Mouse (Mus musculus): ENCODE results near the gene Nkain4. TPM values are rescaled to one million over a fixed set of nuclear protein-coding genes. Genes with fewer than 3 reads are reported as not detected.

Gene Nkain4
- total and polyA plus RNA-seq, 3 experiments, result 7.0 to 18.0 (median 7.3) TPM

GRCm38 (mm10) chr2:180960187-180960586 is 5.7 kb upstream of the Nkain4 start:
- 70% methylated on average over 3 of the region's 3 CpGs for WGBS
- DNase-seq, result no peak
- Histone ChIP-seq H3K79me2 (replicated peaks; ENCODE audit: control insufficient read depth, insufficient read depth, low read length) (no peaks in the 10 kb centered on the region), H3K27ac (no peak overlapping the region), H3K36me3 (ENCODE audit: control insufficient read depth, insufficient read depth, low read length) (no peaks in the 10 kb centered on the region), H3K4me1 (ENCODE audit: control insufficient read depth, insufficient read depth, low read length) (peaks cover 1% of the 10 kb centered on the region; the same call in 1 of the 2 replicates), H3K27me3 (ENCODE audit: control insufficient read depth, insufficient read depth, low read length) (0 out of 2 replicates have a peak, but pooled peaks cover 2% of the 10 kb centered on the region), H3K4me3 (no peak overlapping the region), H3K9ac (ENCODE audit: low read depth, low read length) (no peak overlapping the region)
- intact Hi-C loops (cut with DNase I), result no loop called here
- TF ChIP-seq POLR2A (IDR thresholded peaks at IDR 0.05; ENCODE audit: insufficient read depth, low read depth, low read length), result no peak
- no peak for TF ChIP-seq CTCF (IDR thresholded peaks at IDR 0.05)
- TF ChIP-seq EP300 (IDR thresholded peaks at IDR 0.05; ENCODE audit: insufficient read depth, low read depth, low read length), result no peak

GRCm38 (mm10) chr2:180959605-180960004 is 5.1 kb upstream of the Nkain4 start:
- no peak for DNase-seq
- 70% methylated on average over 7 of the region's 7 CpGs for WGBS
- Histone ChIP-seq H3K79me2 (replicated peaks; ENCODE audit: control insufficient read depth, insufficient read depth, low read length) (no peaks in the 10 kb centered on the region), H3K27me3 (ENCODE audit: control insufficient read depth, insufficient read depth, low read length) (0 out of 2 replicates have a peak, but pooled peaks cover 2% of the 10 kb centered on the region), H3K4me1 (ENCODE audit: control insufficient read depth, insufficient read depth, low read length) (peaks cover 1% of the 10 kb centered on the region; the same call in 1 of the 2 replicates), H3K9ac (ENCODE audit: low read depth, low read length) (no peak overlapping the region), H3K36me3 (ENCODE audit: control insufficient read depth, insufficient read depth, low read length) (no peaks in the 10 kb centered on the region), H3K4me3 (no peak overlapping the region), H3K27ac (no peak overlapping the region)
- TF ChIP-seq POLR2A (IDR thresholded peaks at IDR 0.05; ENCODE audit: insufficient read depth, low read depth, low read length), result no peak
- no peak for TF ChIP-seq EP300 (IDR thresholded peaks at IDR 0.05; ENCODE audit: insufficient read depth, low read depth, low read length)
- TF ChIP-seq CTCF (IDR thresholded peaks at IDR 0.05), result no peak
- intact Hi-C loops (cut with DNase I), result no loop called here

- intact Hi-C loops (cut with DNase I), result no loop called here
- Histone ChIP-seq H3K27me3 (ENCODE audit: control insufficient read depth, insufficient read depth, low read length) (0 out of 2 replicates have a peak, but pooled peaks cover 2% of the 10 kb centered on the region), H3K36me3 (ENCODE audit: control insufficient read depth, insufficient read depth, low read length) (no peaks in the 10 kb centered on the region), H3K4me3 (no peak overlapping the region), H3K79me2 (replicated peaks; ENCODE audit: control insufficient read depth, insufficient read depth, low read length) (no peaks in the 10 kb centered on the region), H3K9ac (ENCODE audit: low read depth, low read length) (no peak overlapping the region), H3K27ac (no peak overlapping the region), H3K4me1 (ENCODE audit: control insufficient read depth, insufficient read depth, low read length) (no peaks in the 10 kb centered on the region)
- no peak for DNase-seq
- TF ChIP-seq CTCF (IDR thresholded peaks at IDR 0.05) (no peak), EP300 (IDR thresholded peaks at IDR 0.05; ENCODE audit: insufficient read depth, low read depth, low read length) (no peak), POLR2A (IDR thresholded peaks at IDR 0.05; ENCODE audit: insufficient read depth, low read depth, low read length) (no peak)
- WGBS, result 61% methylated on average over 2 of the region's 2 CpGs
Observed at GRCm38 (mm10) chr2:180953638-180954037, 861 bp downstream of the Nkain4 start.

GRCm38 (mm10) chr2:180952731-180953171 is 1.7 kb downstream of the Nkain4 start:
- intact Hi-C loops (cut with DNase I), result no loop called here
- Histone ChIP-seq H3K4me3 (no peak overlapping the region), H3K36me3 (ENCODE audit: control insufficient read depth, insufficient read depth, low read length) (no peaks in the 10 kb centered on the region), H3K27ac (no peak overlapping the region), H3K79me2 (replicated peaks; ENCODE audit: control insufficient read depth, insufficient read depth, low read length) (no peaks in the 10 kb centered on the region), H3K9ac (ENCODE audit: low read depth, low read length) (no peak overlapping the region), H3K4me1 (ENCODE audit: control insufficient read depth, insufficient read depth, low read length) (no peaks in the 10 kb centered on the region; the same call in 1 of the 2 replicates), H3K27me3 (ENCODE audit: control insufficient read depth, insufficient read depth, low read length) (0 out of 2 replicates have a peak, but pooled peaks cover 2% of the 10 kb centered on the region)
- TF ChIP-seq CTCF (IDR thresholded peaks at IDR 0.05), result no peak
- TF ChIP-seq POLR2A (IDR thresholded peaks at IDR 0.05; ENCODE audit: insufficient read depth, low read depth, low read length), result no peak
- no peak for TF ChIP-seq EP300 (IDR thresholded peaks at IDR 0.05; ENCODE audit: insufficient read depth, low read depth, low read length)
- no peak for DNase-seq
- 37% methylated on average over 9 of the region's 9 CpGs for WGBS

- no peak for DNase-seq
- TF ChIP-seq POLR2A (IDR thresholded peaks at IDR 0.05; ENCODE audit: insufficient read depth, low read depth, low read length) (no peak), CTCF (IDR thresholded peaks at IDR 0.05) (no peak), EP300 (IDR thresholded peaks at IDR 0.05; ENCODE audit: insufficient read depth, low read depth, low read length) (no peak)
- Histone ChIP-seq H3K4me3 (no peak overlapping the region), H3K9ac (ENCODE audit: low read depth, low read length) (no peak overlapping the region), H3K27ac (no peak overlapping the region), H3K27me3 (ENCODE audit: control insufficient read depth, insufficient read depth, low read length) (no peaks in the 10 kb centered on the region), H3K36me3 (ENCODE audit: control insufficient read depth, insufficient read depth, low read length) (no peaks in the 10 kb centered on the region), H3K79me2 (replicated peaks; ENCODE audit: control insufficient read depth, insufficient read depth, low read length) (no peaks in the 10 kb centered on the region), H3K4me1 (ENCODE audit: control insufficient read depth, insufficient read depth, low read length) (no peaks in the 10 kb centered on the region; the same call in 1 of the 2 replicates)
- intact Hi-C loops (cut with DNase I), result no loop called here
- WGBS, result 59% methylated on average over 1 of the region's 1 CpGs
Observed at GRCm38 (mm10) chr2:180949947-180950346, 4.6 kb downstream of the Nkain4 start.

- intact Hi-C loops (cut with DNase I), result no loop called here
- no peaks in the 10 kb centered on the region for H3K36me3 ChIP-seq (ENCODE audit: control insufficient read depth, insufficient read depth, low read length)
- no peak for DNase-seq
- no peak overlapping the region for H3K9ac ChIP-seq (ENCODE audit: low read depth, low read length)
- no peak overlapping the region for H3K4me3 ChIP-seq
- H3K4me1 ChIP-seq (ENCODE audit: control insufficient read depth, insufficient read depth, low read length), result peaks cover 1% of the 10 kb centered on the region; the same call in 1 of the 2 replicates
- TF ChIP-seq CTCF (IDR thresholded peaks at IDR 0.05) (no peak), EP300 (IDR thresholded peaks at IDR 0.05; ENCODE audit: insufficient read depth, low read depth, low read length) (no peak), POLR2A (IDR thresholded peaks at IDR 0.05; ENCODE audit: insufficient read depth, low read depth, low read length) (no peak)
- H3K27ac ChIP-seq, result no peak overlapping the region
- H3K27me3 ChIP-seq (ENCODE audit: control insufficient read depth, insufficient read depth, low read length), result no peaks in the 10 kb centered on the region
- H3K79me2 ChIP-seq (replicated peaks; ENCODE audit: control insufficient read depth, insufficient read depth, low read length), result no peaks in the 10 kb centered on the region
Observed at GRCm38 (mm10) chr2:180941869-180942268, 12.6 kb downstream of the Nkain4 start.

Measured in heart, adult 2 months (tissue).